Mouse (Mus musculus): Measurements from ENCODE around the gene Ints4.

GRCm38 (mm10) chr7:97455577-97455976 is 25.2 kb upstream of the Ints4 start:
- TF ChIP-seq TAL1 (IDR thresholded peaks at IDR 0.05; ENCODE audit: low read length), result no peak
- TF ChIP-seq GATA1 (IDR thresholded peaks at IDR 0.05; ENCODE audit: low read length), result no peak

All from erythroblast, embryonic 14.5 days (primary cell).